Mouse (Mus musculus) limb, embryonic 14.5 days (tissue): ENCODE data around the gene Plac8. TPM values are rescaled to one million over a fixed set of nuclear protein-coding genes. Genes with fewer than 3 reads are reported as not detected.

Experiments used
- ATAC-seq: fragments of 200-750 bp; cut with Nextera tagmentation; 2 replicates; pipeline ENCODE4 v1.8.0; 2017; ENCODE audit warnings: low read depth, moderate number of reproducible peaks, moderate TSS enrichment; ENCODE audit not compliant: low FRiP score
- DNase-seq: peaks from one replicate; pipeline ENCODE4 v3.0.0-alpha.2; 2015; ENCODE audit warnings: low spot score
- H3K27ac ChIP-seq: fragments of 300-500 bp; sonication (generic); replicated peaks from 2 replicates; pipeline ENCODE4 v1.5.1; 2014; ENCODE audit warnings: low read depth, mild to moderate bottlenecking, low read length, moderate library complexity, mixed read lengths
- H3K27me3 ChIP-seq: fragments of 300-500 bp; sonication (generic); 2 replicates; pipeline ENCODE4 v1.6.1; 2014; ENCODE audit warnings: low read length, mixed read lengths; ENCODE audit not compliant: control insufficient read depth, insufficient read depth
- H3K36me3 ChIP-seq: fragments of 300-500 bp; sonication (generic); 2 replicates; pipeline ENCODE4 v1.6.1; 2014; ENCODE audit warnings: mild to moderate bottlenecking, low read length, moderate library complexity, mixed read lengths; ENCODE audit not compliant: control insufficient read depth, insufficient read depth
- H3K4me1 ChIP-seq: fragments of 300-500 bp; sonication (generic); 2 replicates; pipeline ENCODE4 v1.6.1; 2014; ENCODE audit warnings: antibody characterized with exemption, low read length, mixed read lengths; ENCODE audit not compliant: control insufficient read depth, insufficient read depth
- H3K4me2 ChIP-seq: fragments of 300-500 bp; sonication (generic); replicated peaks from 2 replicates; pipeline ENCODE4 v1.6.1; 2014; ENCODE audit warnings: low read depth, mild to moderate bottlenecking, low read length, moderate library complexity; ENCODE audit not compliant: severe bottlenecking
- H3K4me3 ChIP-seq: fragments of 300-500 bp; sonication (generic); replicated peaks from 2 replicates; pipeline ENCODE4 v1.5.1; 2014; ENCODE audit warnings: low read length
- H3K9ac ChIP-seq: fragments of 300-500 bp; sonication (generic); 2 replicates; pipeline ENCODE4 v1.6.1; 2014; ENCODE audit warnings: mild to moderate bottlenecking, low read depth, low read length, moderate library complexity; ENCODE audit not compliant: severe bottlenecking
- H3K9me3 ChIP-seq: fragments of 300-500 bp; sonication (generic); 2 replicates; pipeline ENCODE4 v1.6.1; 2016; ENCODE audit warnings: low read length; ENCODE audit not compliant: control insufficient read depth
- POLR2A ChIP-seq: fragments of 200-500 bp; IDR thresholded peaks from 2 replicates; pipeline ENCODE4 v1.8.0; 2012; ENCODE audit warnings: inconsistent platforms, mild to moderate bottlenecking, moderate library complexity, borderline replicate concordance; ENCODE audit not compliant: insufficient read depth, insufficient read length; ENCODE audit errors: extremely low read depth
- WGBS: fragments of 180-500 bp; shearing (Covaris S2); extraction: QIAGEN DNeasy Blood & Tissue Kit; methylation state at CpG from one replicate; pipeline ENCODE4 v1.1.7; 2014; 5-methylcytosine and 5-hydroxymethylcytosine counted together
- polyA plus RNA-seq, 2 experiments: library from polyadenylated mRNA; depleted of rRNA in 1 of 2; stranded (reverse) in 1 of 2; unstranded in 1 of 2; fragments of >200 nt; fragmentation: Nextera tagmentation in 1 of 2; extraction: Ambion mirVana in 1 of 2; gene quantifications; 2 replicates each; pipeline versions ENCODE4 v1.2.1 to v1.2.3; 2012 to 2014

The Plac8 gene
- polyA plus RNA-seq, 2 experiments: 5.4 to 8.1 TPM

- WGBS: 66% methylated on average over 13 of the region's 13 CpGs
- DNase-seq (no peak), ATAC-seq (no peak)
- no peaks in the 10 kb centered on the region for H3K9me3 ChIP-seq
- H3K4me3 ChIP-seq: no peak overlapping the region
- no peaks in the 10 kb centered on the region for H3K36me3 ChIP-seq
- no peak for TF ChIP-seq POLR2A
- no peak overlapping the region for H3K27ac ChIP-seq
- no peaks in the 10 kb centered on the region for H3K27me3 ChIP-seq
- H3K4me1 ChIP-seq: no peaks in the 10 kb centered on the region
- H3K4me2 ChIP-seq: no peak overlapping the region
- H3K9ac ChIP-seq: no peak overlapping the region
Observed at GRCm38 (mm10) chr5:100569997-100570595, 1.9 kb downstream of the Plac8 start.

- no peak for ATAC-seq
- Histone ChIP-seq H3K4me3 (no peak overlapping the region), H3K9ac (no peak overlapping the region)
Observed at GRCm38 (mm10) chr5:100569250-100569934, 2.7 kb downstream of the Plac8 start.

GRCm38 (mm10) chr5:100568802-100569201 lies 3.2 kb downstream of the Plac8 start:
- Histone ChIP-seq H3K9me3 (no peaks in the 10 kb centered on the region), H3K4me2 (no peak overlapping the region), H3K9ac (no peak overlapping the region), H3K27ac (no peak overlapping the region), H3K4me1 (no peaks in the 10 kb centered on the region), H3K4me3 (no peak overlapping the region), H3K27me3 (no peaks in the 10 kb centered on the region), H3K36me3 (no peaks in the 10 kb centered on the region)
- no peak for DNase-seq
- no peak for TF ChIP-seq POLR2A
- WGBS: 86% methylated on average over 3 of the region's 3 CpGs
- ATAC-seq: no peak

More at GRCm38 (mm10) chr5:100569250-100569934, 2.7 kb downstream of the Plac8 start:
- no peaks in the 10 kb centered on the region for H3K9me3 ChIP-seq
- no peak for DNase-seq
- 77% methylated on average over 18 of the region's 18 CpGs for WGBS
- H3K4me2 ChIP-seq: no peak overlapping the region
- no peaks in the 10 kb centered on the region for H3K4me1 ChIP-seq
- no peaks in the 10 kb centered on the region for H3K27me3 ChIP-seq
- TF ChIP-seq POLR2A: no peak
- no peak overlapping the region for H3K27ac ChIP-seq
- H3K36me3 ChIP-seq: no peaks in the 10 kb centered on the region

- no peak for TF ChIP-seq POLR2A
- WGBS: 69% methylated on average over 8 of the region's 8 CpGs
- DNase-seq (no peak), ATAC-seq (no peak)
- H3K27ac ChIP-seq: no peak overlapping the region
- H3K36me3 ChIP-seq: no peaks in the 10 kb centered on the region
- H3K27me3 ChIP-seq: no peaks in the 10 kb centered on the region
- no peak overlapping the region for H3K4me2 ChIP-seq
- no peak overlapping the region for H3K4me3 ChIP-seq
- no peaks in the 10 kb centered on the region for H3K9me3 ChIP-seq
- no peaks in the 10 kb centered on the region for H3K4me1 ChIP-seq
- H3K9ac ChIP-seq: no peak overlapping the region
Observed at GRCm38 (mm10) chr5:100568177-100568576, 3.9 kb downstream of the Plac8 start.

GRCm38 (mm10) chr5:100567258-100568032 lies 4.6 kb downstream of the Plac8 start:
- Histone ChIP-seq H3K4me1 (no peaks in the 10 kb centered on the region), H3K27ac (no peak overlapping the region), H3K36me3 (no peaks in the 10 kb centered on the region), H3K27me3 (no peaks in the 10 kb centered on the region), H3K9me3 (no peaks in the 10 kb centered on the region), H3K4me3 (no peak overlapping the region), H3K4me2 (no peak overlapping the region), H3K9ac (no peak overlapping the region)
- WGBS: 70% methylated on average over 11 of the region's 13 CpGs
- DNase-seq (no peak), ATAC-seq (no peak)
- no peak for TF ChIP-seq POLR2A
